Mouse (Mus musculus) layer of hippocampus, adult 2 months (tissue): ENCODE results near the gene Lrrc66. TPM values are rescaled to one million over a fixed set of nuclear protein-coding genes. Genes with fewer than 3 reads are reported as not detected.

Experiments
- DNase-seq, 2 experiments: peaks; one replicate each; pipeline ENCODE4 v3.0.0; 2022; ENCODE audit warnings: low spot score in 2 of 2
- H3K27ac ChIP-seq: fragments of 200-600 bp; 2 replicates; pipeline ENCODE4 v1.8.1; 2022
- H3K4me3 ChIP-seq: fragments of 200-600 bp; 2 replicates; pipeline ENCODE4 v1.8.1; 2022; ENCODE audit warnings: mild to moderate bottlenecking
- CTCF ChIP-seq: fragments of 200-600 bp; conservative IDR thresholded peaks from 2 replicates; pipeline ENCODE4 v1.8.1; 2022; ENCODE audit warnings: antibody characterized with exemption, mild to moderate bottlenecking, moderate library complexity
- total RNA-seq, 2 experiments: library from RNA; stranded (reverse); gene quantifications; 2 replicates each; pipeline ENCODE4 v1.2.3; 2021

Lrrc66 gene
- total RNA-seq, 2 experiments from 2014 or later = not detected

- DNase-seq = peak; percentile 36 to 79
- peak overlapping the region; percentile 85 for H3K27ac ChIP-seq
- peak; percentile 83 for TF ChIP-seq CTCF
- no peak overlapping the region for H3K4me3 ChIP-seq
Measured at GRCm38 (mm10) chr5:73637337-73638107, 5.2 kb upstream of the Lrrc66 start.

DNA sequence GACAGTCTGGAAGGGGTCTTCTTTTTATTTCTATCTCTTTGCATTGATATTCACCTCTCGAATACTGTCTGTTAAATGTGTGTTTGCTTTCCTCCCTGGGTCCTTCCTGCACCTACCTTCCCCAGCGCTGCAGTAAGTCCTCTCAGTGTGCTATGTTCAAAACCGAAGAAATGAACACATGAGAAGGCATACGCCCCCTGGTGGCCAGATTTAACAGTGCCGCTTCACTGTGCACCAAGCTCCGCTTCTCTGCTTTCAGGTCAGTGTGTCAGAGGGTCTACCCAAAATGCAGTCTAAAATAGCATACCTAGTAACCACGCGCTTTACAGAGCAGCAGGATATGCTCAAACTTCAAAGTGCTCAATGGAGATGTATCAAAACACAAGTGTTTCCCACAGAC, 815 bp upstream of the Lrrc66 start:
- no peak overlapping the region for H3K27ac ChIP-seq
- H3K4me3 ChIP-seq = no peak overlapping the region
- TF ChIP-seq CTCF = peak; percentile 97
- DNase-seq = peak; percentile 62 to 80

DNA sequence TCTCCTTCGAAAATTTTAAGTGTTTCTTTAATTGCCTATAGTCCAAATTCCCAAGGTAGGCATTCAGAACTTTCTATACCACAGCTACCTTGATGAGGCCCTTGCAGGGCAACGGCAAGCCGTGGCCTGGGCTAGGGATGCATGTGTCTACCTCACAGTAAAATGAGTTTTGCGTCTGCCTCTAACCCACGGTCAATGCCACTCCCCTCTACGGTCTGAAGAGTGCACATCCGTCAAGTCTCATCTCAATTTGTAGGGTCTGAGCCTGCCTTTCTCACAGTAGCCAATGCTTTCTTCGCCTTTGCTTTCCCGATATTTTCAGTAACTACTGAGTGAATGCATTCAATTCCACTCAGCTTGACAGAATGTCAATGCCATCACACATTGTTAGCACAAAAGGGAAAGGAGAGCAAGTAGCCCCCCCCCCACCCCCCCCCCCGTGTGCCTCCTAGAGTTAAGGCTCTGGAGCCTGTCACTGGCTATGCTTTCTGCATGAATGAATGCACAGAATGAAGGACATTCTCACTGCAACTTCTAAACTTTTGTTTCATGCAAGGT, 1.2 kb downstream of the Lrrc66 start:
- TF ChIP-seq CTCF = no peak
- DNase-seq = no peak
- Histone ChIP-seq H3K27ac (no peak overlapping the region), H3K4me3 (no peak overlapping the region)

GRCm38 (mm10) chr5:73630141-73630540, 2.2 kb downstream of the Lrrc66 start:
- TF ChIP-seq CTCF = no peak
- Histone ChIP-seq H3K4me3 (no peak overlapping the region), H3K27ac (no peak overlapping the region)
- DNase-seq = no peak

DNA sequence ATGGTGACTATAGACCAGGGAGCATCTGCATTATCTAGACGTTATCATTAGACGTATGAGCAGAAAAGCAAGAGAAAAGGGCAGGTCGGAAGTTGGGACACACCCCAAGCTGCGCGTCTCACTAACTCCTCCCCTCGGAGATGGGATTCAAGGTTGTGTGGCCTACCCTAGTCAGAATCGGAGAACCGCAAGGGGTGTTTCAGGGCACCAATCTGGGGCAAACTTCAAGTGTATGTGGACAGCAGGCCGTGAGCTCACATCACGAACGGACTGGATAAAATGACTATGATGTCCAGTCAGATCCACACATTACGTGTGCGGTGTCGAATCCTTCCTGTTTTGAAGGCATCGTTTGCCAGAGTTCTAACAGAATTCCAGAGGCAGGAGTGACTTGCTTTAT, 4.3 kb downstream of the Lrrc66 start:
- Histone ChIP-seq H3K4me3 (no peak overlapping the region), H3K27ac (no peak overlapping the region)
- TF ChIP-seq CTCF = no peak
- no peak for DNase-seq

GRCm38 (mm10) chr5:73627559-73627958, 4.8 kb downstream of the Lrrc66 start:
- H3K27ac ChIP-seq = no peak overlapping the region
- no peak for TF ChIP-seq CTCF
- DNase-seq = no peak
- no peak overlapping the region for H3K4me3 ChIP-seq

DNA sequence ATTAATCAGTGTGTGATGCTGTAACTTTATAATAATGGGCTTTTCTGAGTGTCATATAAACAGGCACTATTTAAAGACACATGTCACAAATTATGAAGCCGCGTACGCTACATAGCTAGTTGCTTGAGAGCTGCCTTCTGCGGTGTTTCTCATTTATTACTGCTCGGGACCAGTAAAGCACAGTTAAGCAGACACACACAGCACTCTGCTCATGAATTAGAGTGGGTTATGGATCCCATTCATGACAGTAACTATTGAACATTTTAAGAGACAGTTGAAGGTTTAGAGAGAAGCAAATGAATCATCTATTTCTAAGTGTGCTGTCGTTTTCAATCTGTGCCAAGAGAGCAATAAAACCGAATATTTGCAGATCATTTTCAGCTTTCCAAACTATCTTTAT, 5.5 kb downstream of the Lrrc66 start:
- Histone ChIP-seq H3K4me3 (no peak overlapping the region), H3K27ac (no peak overlapping the region)
- TF ChIP-seq CTCF = no peak
- no peak for DNase-seq

- no peak overlapping the region for H3K4me3 ChIP-seq
- H3K27ac ChIP-seq = no peak overlapping the region
- DNase-seq = no peak
- TF ChIP-seq CTCF = no peak
Measured at GRCm38 (mm10) chr5:73625505-73625904, 6.8 kb downstream of the Lrrc66 start.

DNA sequence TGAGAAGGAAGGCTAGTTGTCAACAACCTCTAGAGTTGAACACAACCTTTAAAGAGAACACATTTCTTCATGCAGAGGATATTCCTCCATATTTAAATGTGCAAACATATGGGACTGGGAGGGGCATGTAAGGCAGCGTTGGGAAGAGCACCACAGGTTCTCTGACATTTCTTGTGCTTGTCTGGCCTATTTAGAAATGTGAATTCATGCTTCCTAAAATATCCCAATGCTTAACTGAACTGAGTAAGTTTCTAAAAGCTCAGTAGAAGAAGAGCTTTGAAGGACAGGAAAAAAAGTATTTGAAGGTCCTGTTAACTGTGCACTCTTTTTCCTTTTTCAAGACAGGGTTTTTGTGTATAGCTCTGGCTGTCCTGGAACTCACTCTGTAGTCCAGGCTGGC, 13.4 kb downstream of the Lrrc66 start:
- DNase-seq = no peak
- Histone ChIP-seq H3K27ac (no peak overlapping the region), H3K4me3 (no peak overlapping the region)
- no peak for TF ChIP-seq CTCF

DNA sequence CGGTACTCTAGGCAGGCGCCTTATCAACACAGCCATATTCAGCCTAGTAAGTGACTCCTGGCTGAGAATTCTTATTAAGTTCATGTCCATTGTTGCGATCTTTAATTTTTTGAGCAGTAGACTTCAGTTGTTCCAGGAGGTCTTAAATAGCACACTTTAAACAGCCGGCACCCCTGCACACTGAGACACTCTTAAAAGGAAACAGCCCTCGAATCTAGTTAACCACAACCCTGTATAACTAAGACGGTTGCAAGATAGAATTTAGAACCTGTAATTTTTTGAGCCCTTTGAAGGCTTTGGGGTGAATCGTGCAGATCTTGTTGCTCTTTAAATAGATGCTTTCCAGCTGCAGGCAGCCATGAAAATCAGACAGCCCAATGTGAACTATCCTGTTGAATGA, 17.1 kb downstream of the Lrrc66 start:
- H3K27ac ChIP-seq = no peak overlapping the region
- no peak for TF ChIP-seq CTCF
- H3K4me3 ChIP-seq = no peak overlapping the region
- DNase-seq = no peak

DNA sequence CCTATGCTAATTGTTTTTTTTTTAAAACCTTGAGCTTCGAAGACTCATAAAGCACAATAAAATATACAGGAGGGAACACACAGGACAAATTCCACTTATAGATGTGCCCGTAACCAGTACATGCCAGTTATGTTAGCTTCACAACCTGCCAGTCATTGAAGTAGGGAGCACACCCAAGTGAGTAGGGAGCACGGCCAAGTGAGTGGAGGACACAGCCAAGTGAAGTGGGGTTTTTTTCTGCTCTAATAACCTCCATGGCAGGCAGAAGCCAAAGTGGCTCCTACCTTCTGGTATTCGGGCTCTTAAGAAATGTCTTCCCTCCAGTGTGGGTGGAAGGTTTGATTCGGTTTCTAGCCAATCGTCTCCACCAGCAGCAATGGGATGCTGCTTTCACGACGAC, 19.0 kb downstream of the Lrrc66 start:
- no peak overlapping the region for H3K4me3 ChIP-seq
- TF ChIP-seq CTCF = no peak

DNA sequence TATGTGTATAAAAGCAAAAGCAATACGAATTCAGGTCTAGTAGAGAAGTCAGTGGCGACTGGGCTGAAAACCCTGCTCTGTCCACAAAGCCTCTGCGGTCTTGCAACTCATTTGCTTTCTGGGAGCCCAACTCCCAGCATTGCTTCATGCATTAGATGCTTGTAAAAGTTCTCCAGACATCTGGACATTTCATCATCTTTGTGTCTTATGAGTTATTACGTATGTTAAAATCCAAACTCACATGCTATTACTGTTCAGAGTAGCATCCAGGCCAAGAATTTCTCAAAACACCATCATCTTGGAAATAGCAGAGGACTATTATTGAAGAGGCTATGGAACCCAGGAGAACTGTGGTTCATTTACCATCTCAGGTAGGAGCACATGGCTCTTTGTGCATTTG, 21.3 kb downstream of the Lrrc66 start:
- no peak for TF ChIP-seq CTCF
- no peak for DNase-seq
- Histone ChIP-seq H3K27ac (no peak overlapping the region), H3K4me3 (no peak overlapping the region)

More for the DNA sequence above, 19.0 kb downstream of the Lrrc66 start:
- no peak overlapping the region for H3K27ac ChIP-seq
- DNase-seq = no peak

DNA sequence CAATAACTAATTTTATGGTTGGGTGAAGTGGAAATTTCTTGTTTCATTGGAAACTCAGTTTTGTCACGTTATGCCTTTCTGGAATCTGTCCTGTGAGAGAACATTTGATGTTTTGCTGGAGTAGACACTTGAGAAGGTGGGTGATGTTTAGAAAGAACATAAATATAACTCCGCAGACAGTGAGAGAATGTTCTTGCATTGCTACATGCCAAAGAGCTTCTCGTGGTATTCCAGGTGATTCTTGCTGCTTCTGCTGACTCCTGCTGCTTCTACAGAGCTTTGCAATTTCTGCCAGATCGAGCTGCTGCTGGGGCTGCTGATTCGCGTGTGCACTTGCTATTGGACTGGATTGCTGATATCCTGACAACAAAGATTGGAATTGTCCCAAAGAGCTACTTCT, 27.4 kb downstream of the Lrrc66 start:
- no peak overlapping the region for H3K4me3 ChIP-seq
- no peak for DNase-seq
- TF ChIP-seq CTCF = no peak
- no peak overlapping the region for H3K27ac ChIP-seq

DNA sequence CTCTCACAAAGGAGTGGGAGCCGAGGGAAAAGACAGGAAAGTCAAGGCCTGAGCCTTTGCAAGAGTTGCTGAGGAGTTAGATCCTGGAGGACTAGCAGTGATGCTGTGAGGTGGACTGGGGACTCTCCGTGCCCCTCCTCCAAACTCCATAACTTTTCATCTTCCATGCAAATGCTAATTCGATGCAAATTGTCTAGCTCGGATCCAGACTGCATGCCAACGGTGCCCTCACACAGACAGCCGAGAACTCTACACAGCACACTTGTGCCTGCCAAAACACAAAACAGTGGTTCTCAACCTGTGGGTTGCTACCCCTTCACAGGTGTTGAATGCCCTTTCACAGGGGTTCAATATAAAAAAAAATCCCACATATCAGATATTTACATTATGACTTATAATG, 27.8 kb downstream of the Lrrc66 start:
- Histone ChIP-seq H3K4me3 (no peak overlapping the region), H3K27ac (no peak overlapping the region)
- no peak for TF ChIP-seq CTCF
- no peak for DNase-seq
